Mouse (Mus musculus): Measurements from ENCODE around the gene Pcf11. TPM values are rescaled to one million over a fixed set of nuclear protein-coding genes. Genes with fewer than 3 reads are reported as not detected.

Gene Pcf11
- polyA plus RNA-seq, 1 experiment from 2014 or later: 35.2 TPM

GRCm38 (mm10) chr7:92637021-92637625 lies 32.6 kb downstream of the Pcf11 start, which contains the start of gene Ankrd42:
TSS of gene Ankrd42 (minus strand) at chr7:92637142.
- DNase-seq (ENCODE audit: low spot score): peak; percentile 91

DNA sequence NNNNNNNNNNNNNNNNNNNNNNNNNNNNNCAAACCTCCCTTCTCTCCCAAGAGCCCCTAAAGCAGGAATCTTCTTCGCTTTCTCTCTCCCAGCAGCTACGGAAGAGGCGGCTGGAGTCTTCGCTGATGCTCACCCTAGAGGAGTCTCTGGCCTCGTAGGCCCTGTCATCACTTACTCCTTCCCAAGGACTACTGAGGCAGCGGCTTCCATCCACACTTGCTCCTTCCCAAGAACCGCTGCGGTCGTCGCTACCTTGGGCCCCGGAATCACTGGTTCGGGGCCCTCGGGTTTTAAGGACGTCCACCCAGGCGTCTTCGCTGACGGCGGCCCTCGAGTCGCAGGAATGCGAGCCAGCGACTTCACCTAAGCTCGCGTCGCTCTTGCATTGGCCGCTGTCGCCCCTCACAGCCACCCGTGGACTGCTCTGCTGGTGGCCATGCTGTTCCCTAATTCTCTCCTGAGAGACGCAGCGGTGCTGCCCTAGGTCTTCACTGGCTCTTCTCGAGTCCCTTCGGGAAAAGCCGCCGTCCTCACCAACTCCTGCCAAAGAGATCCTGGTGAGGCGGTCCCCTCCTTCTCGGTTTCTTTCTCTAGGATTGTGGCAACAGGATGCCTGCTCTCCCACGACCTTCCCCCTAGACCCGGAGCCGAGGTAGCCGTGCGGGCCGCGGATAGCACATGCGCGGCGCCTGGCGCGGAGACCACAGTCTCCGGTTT lies 33.3 kb downstream of the Pcf11 start:
- DNase-seq (ENCODE audit: low spot score): no peak

DNA sequence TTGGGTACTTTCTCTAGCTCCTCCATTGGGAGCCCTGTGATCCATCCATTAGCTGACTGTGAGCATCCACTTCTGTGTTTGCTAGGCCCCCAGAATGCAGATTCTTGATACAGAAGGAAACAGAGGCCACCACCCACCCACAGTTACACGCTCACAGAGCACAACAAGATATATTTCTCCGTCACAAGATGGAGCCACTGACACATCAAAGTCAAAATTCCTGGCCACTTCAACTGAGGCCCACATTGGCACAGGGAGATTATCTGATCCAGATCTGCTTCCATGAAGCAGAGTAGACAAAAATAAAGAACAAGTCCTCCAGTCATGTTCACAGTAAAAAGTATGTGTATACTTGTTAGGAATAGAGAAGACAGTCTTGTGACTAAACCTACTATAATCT lies 39.6 kb downstream of the Pcf11 start:
- no peak for DNase-seq (ENCODE audit: low spot score)

GRCm38 (mm10) chr7:92624488-92624887 lies 45.2 kb downstream of the Pcf11 start:
- DNase-seq (ENCODE audit: low spot score): peak; percentile 32

DNA sequence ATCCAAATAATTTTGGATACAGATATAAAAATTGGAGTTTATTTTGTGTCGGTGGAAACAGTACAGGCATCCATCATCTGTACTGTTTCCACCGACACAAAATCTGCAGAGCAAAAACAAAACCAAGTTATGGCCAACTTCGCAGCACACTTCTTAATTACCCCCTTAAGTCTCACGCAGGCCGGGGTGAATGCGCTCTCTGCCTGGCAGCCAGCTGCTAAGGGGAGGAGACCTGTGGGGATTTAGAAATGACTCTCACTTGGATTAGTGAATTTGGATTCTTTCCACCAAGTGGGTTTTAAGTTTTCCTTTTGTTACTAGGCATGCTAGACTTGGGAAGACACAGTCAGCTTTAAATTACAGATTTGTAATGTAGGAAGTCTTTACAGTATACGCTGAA lies 58.9 kb downstream of the Pcf11 start:
- DNase-seq (ENCODE audit: low spot score): no peak

- no peak for DNase-seq (ENCODE audit: low spot score)
Measured at GRCm38 (mm10) chr7:92604961-92605360, 64.8 kb downstream of the Pcf11 start.

Other genes with a start within 250 kb of the Pcf11 start
- 34.2 and 34.5 TPM in 2 replicates for gene Ccdc90b, start 108.8 kb downstream of the Pcf11 start, polyA plus RNA-seq (2015; fragmentation: Nextera tagmentation; extraction: Ambion mirVana)
- 1.7 and 1.9 TPM in 2 replicates for gene Ankrd42, start 32.8 kb downstream of the Pcf11 start, polyA plus RNA-seq (2015; fragmentation: Nextera tagmentation; extraction: Ambion mirVana)
- gene Rab30, start 71.7 kb upstream of the Pcf11 start, polyA plus RNA-seq (2015; fragmentation: Nextera tagmentation; extraction: Ambion mirVana): 3.8 and 4.3 TPM in 2 replicates
- gene Ddias, start 204.3 kb upstream of the Pcf11 start, polyA plus RNA-seq (2015; fragmentation: Nextera tagmentation; extraction: Ambion mirVana): 11.0 and 12.0 TPM in 2 replicates
- gene Prcp, start 204.5 kb upstream of the Pcf11 start, polyA plus RNA-seq (2015; fragmentation: Nextera tagmentation; extraction: Ambion mirVana): 16.8 and 18.9 TPM in 2 replicates

Data from thymus, postnatal 0 days (tissue).